Mouse (Mus musculus) midbrain, embryonic 15.5 days (tissue): ENCODE results near the gene Scd3. TPM values are rescaled to one million over a fixed set of nuclear protein-coding genes. Genes with fewer than 3 reads are reported as not detected.

Source experiments
- ATAC-seq: fragments of 200-750 bp; cut with Nextera tagmentation; replicated peaks from 2 replicates; pipeline ENCODE4 v1.8.0; 2017; ENCODE audit warnings: moderate TSS enrichment
- H3K27ac ChIP-seq: fragments of 300-500 bp; sonication (generic); 2 replicates; pipeline ENCODE4 v1.5.1; 2015; ENCODE audit warnings: mild to moderate bottlenecking, inconsistent platforms
- H3K27me3 ChIP-seq: fragments of 300-500 bp; sonication (generic); replicated peaks from 2 replicates; pipeline ENCODE4 v1.6.1; 2015; ENCODE audit warnings: inconsistent platforms
- H3K36me3 ChIP-seq: fragments of 300-500 bp; sonication (generic); replicated peaks from 2 replicates; pipeline ENCODE4 v1.6.1; 2015; ENCODE audit warnings: inconsistent platforms
- H3K4me1 ChIP-seq: fragments of 300-500 bp; sonication (generic); 2 replicates; pipeline ENCODE4 v1.6.1; 2015; ENCODE audit warnings: inconsistent platforms
- H3K4me2 ChIP-seq: fragments of 300-500 bp; sonication (generic); 2 replicates; pipeline ENCODE4 v1.6.1; 2015; ENCODE audit warnings: inconsistent platforms, mild to moderate bottlenecking, moderate library complexity
- H3K4me3 ChIP-seq: fragments of 300-500 bp; sonication (generic); 2 replicates; pipeline ENCODE4 v1.5.1; 2015; ENCODE audit warnings: mild to moderate bottlenecking, inconsistent platforms
- H3K9ac ChIP-seq: fragments of 300-500 bp; sonication (generic); 2 replicates; pipeline ENCODE4 v1.6.1; 2015; ENCODE audit warnings: mild to moderate bottlenecking, inconsistent platforms
- H3K9me3 ChIP-seq: fragments of 300-500 bp; sonication (generic); 2 replicates; pipeline ENCODE4 v1.6.1; 2016; ENCODE audit warnings: inconsistent platforms
- WGBS: fragments of 180-500 bp; shearing (Covaris S2); methylation state at CpG from one replicate; pipeline ENCODE4 v1.1.7; 2015; ENCODE audit warnings: mixed read lengths; 5-methylcytosine and 5-hydroxymethylcytosine counted together
- polyA plus RNA-seq: library from polyadenylated mRNA; unstranded; fragments of >200 nt; fragmentation: Nextera tagmentation; extraction: Ambion mirVana; gene quantifications from 2 replicates; pipeline ENCODE4 v1.2.1, GENCODE M21; 2015

Scd3 gene
- polyA plus RNA-seq: 5.7 TPM in 2 replicates

GRCm38 (mm10) chr19:44203015-44203564, at the start of gene Scd3:
Scd3 (plus strand) TSS chr19:44203269.
- no peak for ATAC-seq
- no peaks in the 10 kb centered on the region for H3K4me1 ChIP-seq
- H3K9ac ChIP-seq: no peak within 1 kb of the TSS
- H3K27me3 ChIP-seq: no peaks in the 10 kb centered on the region
- H3K9me3 ChIP-seq: no peaks in the 10 kb centered on the region
- H3K4me2 ChIP-seq: no peak within 1 kb of the TSS
- 95% methylated on average over 9 of the region's 9 CpGs for WGBS
- H3K27ac ChIP-seq: no peak within 1 kb of the TSS
- H3K4me3 ChIP-seq: no peak within 1 kb of the TSS
- no peaks in the 10 kb centered on the region for H3K36me3 ChIP-seq

GRCm38 (mm10) chr19:44153781-44154180, 49.3 kb upstream of the Scd3 start:
- WGBS: 90% methylated on average over 5 of the region's 5 CpGs
- Histone ChIP-seq H3K9me3 (no peaks in the 10 kb centered on the region), H3K27ac (no peak overlapping the region), H3K27me3 (peaks cover 27% of the 10 kb centered on the region), H3K4me3 (no peak overlapping the region), H3K4me1 (no peaks in the 10 kb centered on the region), H3K36me3 (no peaks in the 10 kb centered on the region), H3K9ac (no peak overlapping the region), H3K4me2 (no peak overlapping the region)
- no peak for ATAC-seq

GRCm38 (mm10) chr19:44157005-44157404, 46.1 kb upstream of the Scd3 start:
- Histone ChIP-seq H3K4me3 (no peak overlapping the region), H3K9ac (no peak overlapping the region), H3K4me1 (no peaks in the 10 kb centered on the region), H3K27ac (no peak overlapping the region), H3K4me2 (no peak overlapping the region), H3K36me3 (no peaks in the 10 kb centered on the region), H3K9me3 (no peaks in the 10 kb centered on the region), H3K27me3 (peaks cover 24% of the 10 kb centered on the region; the same call in 1 of the 2 replicates)
- WGBS: 92% methylated on average over 10 of the region's 10 CpGs
- no peak for ATAC-seq

- Histone ChIP-seq H3K4me3 (no peak overlapping the region), H3K27me3 (peaks cover 8% of the 10 kb centered on the region; the same call in 1 of the 2 replicates), H3K9me3 (no peaks in the 10 kb centered on the region), H3K27ac (no peak overlapping the region), H3K4me1 (no peaks in the 10 kb centered on the region), H3K4me2 (no peak overlapping the region), H3K9ac (no peak overlapping the region), H3K36me3 (no peaks in the 10 kb centered on the region)
- WGBS: 88% methylated on average over 3 of the region's 3 CpGs
- ATAC-seq: no peak
Observed at GRCm38 (mm10) chr19:44159386-44159785, 43.7 kb upstream of the Scd3 start.

- no peaks in the 10 kb centered on the region for H3K9me3 ChIP-seq
Observed at GRCm38 (mm10) chr19:44161515-44161914, 41.6 kb upstream of the Scd3 start.

GRCm38 (mm10) chr19:44174835-44175234, 28.2 kb upstream of the Scd3 start:
- H3K9ac ChIP-seq: no peak overlapping the region
- H3K9me3 ChIP-seq: no peaks in the 10 kb centered on the region
- H3K27me3 ChIP-seq: no peaks in the 10 kb centered on the region
- H3K4me3 ChIP-seq: no peak overlapping the region
- no peaks in the 10 kb centered on the region for H3K36me3 ChIP-seq
- H3K27ac ChIP-seq: no peak overlapping the region
- H3K4me1 ChIP-seq: no peaks in the 10 kb centered on the region
- no peak overlapping the region for H3K4me2 ChIP-seq
- 75% methylated on average over 8 of the region's 8 CpGs for WGBS
- no peak for ATAC-seq

More at GRCm38 (mm10) chr19:44161515-44161914, 41.6 kb upstream of the Scd3 start:
- Histone ChIP-seq H3K27ac (no peak overlapping the region), H3K36me3 (no peaks in the 10 kb centered on the region), H3K9ac (no peak overlapping the region), H3K4me1 (no peaks in the 10 kb centered on the region), H3K27me3 (peaks cover 3% of the 10 kb centered on the region; the same call in 1 of the 2 replicates), H3K4me3 (no peak overlapping the region), H3K4me2 (no peak overlapping the region)
- ATAC-seq: no peak
- 16% methylated on average over 3 of the region's 3 CpGs for WGBS

GRCm38 (mm10) chr19:44176741-44177140, 26.3 kb upstream of the Scd3 start:
- no peak for ATAC-seq
- H3K4me1 ChIP-seq: no peaks in the 10 kb centered on the region
- H3K27ac ChIP-seq: no peak overlapping the region
- H3K9me3 ChIP-seq: no peaks in the 10 kb centered on the region
- H3K36me3 ChIP-seq: no peaks in the 10 kb centered on the region
- H3K4me3 ChIP-seq: no peak overlapping the region
- no peak overlapping the region for H3K9ac ChIP-seq
- no peaks in the 10 kb centered on the region for H3K27me3 ChIP-seq
- H3K4me2 ChIP-seq: no peak overlapping the region
- WGBS: 92% methylated on average over 3 of the region's 3 CpGs

GRCm38 (mm10) chr19:44180502-44180901, 22.6 kb upstream of the Scd3 start:
- no peak overlapping the region for H3K4me3 ChIP-seq
- no peaks in the 10 kb centered on the region for H3K36me3 ChIP-seq
- H3K27me3 ChIP-seq: no peaks in the 10 kb centered on the region
- H3K9me3 ChIP-seq: no peaks in the 10 kb centered on the region
- H3K9ac ChIP-seq: no peak overlapping the region
- ATAC-seq: no peak
- H3K27ac ChIP-seq: no peak overlapping the region
- 88% methylated on average over 1 of the region's 1 CpGs for WGBS
- H3K4me2 ChIP-seq: no peak overlapping the region
- H3K4me1 ChIP-seq: no peaks in the 10 kb centered on the region

- H3K4me3 ChIP-seq: no peak overlapping the region
- WGBS: 79% methylated on average over 3 of the region's 3 CpGs
- no peak overlapping the region for H3K27ac ChIP-seq
Observed at GRCm38 (mm10) chr19:44183968-44184367, 19.1 kb upstream of the Scd3 start.

GRCm38 (mm10) chr19:44189056-44189455, 14.0 kb upstream of the Scd3 start:
- WGBS: 82% methylated on average over 4 of the region's 4 CpGs
- H3K4me2 ChIP-seq: no peak overlapping the region
- no peaks in the 10 kb centered on the region for H3K36me3 ChIP-seq
- H3K27me3 ChIP-seq: no peaks in the 10 kb centered on the region
- no peak overlapping the region for H3K27ac ChIP-seq
- no peaks in the 10 kb centered on the region for H3K4me1 ChIP-seq
- no peak overlapping the region for H3K9ac ChIP-seq
- no peak for ATAC-seq
- no peak overlapping the region for H3K4me3 ChIP-seq
- no peaks in the 10 kb centered on the region for H3K9me3 ChIP-seq

More at GRCm38 (mm10) chr19:44183968-44184367, 19.1 kb upstream of the Scd3 start:
- Histone ChIP-seq H3K9ac (no peak overlapping the region), H3K27me3 (no peaks in the 10 kb centered on the region), H3K36me3 (no peaks in the 10 kb centered on the region), H3K9me3 (no peaks in the 10 kb centered on the region), H3K4me2 (no peak overlapping the region), H3K4me1 (no peaks in the 10 kb centered on the region)
- no peak for ATAC-seq

- 40% methylated on average over 3 of the region's 3 CpGs for WGBS
- no peak for ATAC-seq
- H3K4me3 ChIP-seq: no peak within 1 kb of the TSS
Observed at GRCm38 (mm10) chr19:44192342-44192741, 10.7 kb upstream of the Scd3 start, which contains the start of gene Pkd2l1. Pkd2l1 (minus strand) TSS chr19:44192442.

GRCm38 (mm10) chr19:44193906-44194305, 9.2 kb upstream of the Scd3 start:
- ATAC-seq: no peak
- WGBS: 86% methylated on average over 7 of the region's 7 CpGs
- H3K27me3 ChIP-seq: no peaks in the 10 kb centered on the region
- H3K4me1 ChIP-seq: no peaks in the 10 kb centered on the region
- H3K4me3 ChIP-seq: no peak overlapping the region
- H3K9ac ChIP-seq: no peak overlapping the region
- no peaks in the 10 kb centered on the region for H3K9me3 ChIP-seq
- H3K4me2 ChIP-seq: no peak overlapping the region
- no peak overlapping the region for H3K27ac ChIP-seq
- H3K36me3 ChIP-seq: no peaks in the 10 kb centered on the region

More at GRCm38 (mm10) chr19:44192342-44192741, 10.7 kb upstream of the Scd3 start, which contains the start of gene Pkd2l1:
- Histone ChIP-seq H3K4me2 (no peak within 1 kb of the TSS), H3K27ac (no peak within 1 kb of the TSS), H3K9ac (no peak within 1 kb of the TSS), H3K9me3 (no peaks in the 10 kb centered on the region), H3K36me3 (no peaks in the 10 kb centered on the region), H3K4me1 (no peaks in the 10 kb centered on the region), H3K27me3 (no peaks in the 10 kb centered on the region)

GRCm38 (mm10) chr19:44195138-44195537, 7.9 kb upstream of the Scd3 start:
- no peaks in the 10 kb centered on the region for H3K9me3 ChIP-seq
- H3K36me3 ChIP-seq: no peaks in the 10 kb centered on the region
- no peak overlapping the region for H3K4me2 ChIP-seq
- no peak overlapping the region for H3K9ac ChIP-seq
- 6% methylated on average over 7 of the region's 7 CpGs for WGBS
- H3K4me1 ChIP-seq: no peaks in the 10 kb centered on the region
- no peak for ATAC-seq
- H3K27me3 ChIP-seq: no peaks in the 10 kb centered on the region
- no peak overlapping the region for H3K27ac ChIP-seq
- no peak overlapping the region for H3K4me3 ChIP-seq
